Mouse (Mus musculus): ENCODE data around the gene Rftn1.

The Rftn1 gene

GRCm38 (mm10) chr17:50201828-50202445 lies 11.5 kb upstream of the Rftn1 start:
- no peak for DNase-seq (ENCODE audit: low spot score in 2 of 2)

- DNase-seq (ENCODE audit: low spot score in 2 of 2): no peak
These were observed 8.8 kb upstream of the Rftn1 start for GRCm38 (mm10) chr17:50199075-50199850.

- no peak for DNase-seq (ENCODE audit: low spot score in 2 of 2)
These were observed 7.1 kb upstream of the Rftn1 start for GRCm38 (mm10) chr17:50197572-50197971.

- no peak for DNase-seq (ENCODE audit: low spot score in 2 of 2)
These were observed 5.7 kb upstream of the Rftn1 start for GRCm38 (mm10) chr17:50196005-50196672.

GRCm38 (mm10) chr17:50195399-50195798 lies 4.9 kb upstream of the Rftn1 start:
- DNase-seq (ENCODE audit: low spot score in 2 of 2): no peak

- DNase-seq (ENCODE audit: low spot score in 2 of 2): no peak
These were observed 4.1 kb upstream of the Rftn1 start for GRCm38 (mm10) chr17:50194541-50194940.

- DNase-seq (ENCODE audit: low spot score in 2 of 2): no peak
These were observed 3.2 kb upstream of the Rftn1 start for GRCm38 (mm10) chr17:50193653-50194052.

- no peak for DNase-seq (ENCODE audit: low spot score in 2 of 2)
These were observed 2.0 kb upstream of the Rftn1 start for GRCm38 (mm10) chr17:50192376-50192940.

GRCm38 (mm10) chr17:50191318-50191957 lies 964 bp upstream of the Rftn1 start:
- DNase-seq (ENCODE audit: low spot score in 2 of 2): no peak

GRCm38 (mm10) chr17:50189381-50190012 lies 977 bp downstream of the Rftn1 start:
- peak; percentile 53 to 76 for DNase-seq (ENCODE audit: low spot score in 2 of 2)

GRCm38 (mm10) chr17:50188662-50189345 lies 1.7 kb downstream of the Rftn1 start:
- DNase-seq (ENCODE audit: low spot score in 2 of 2): no peak

- no peak for DNase-seq (ENCODE audit: low spot score in 2 of 2)
These were observed 4.9 kb downstream of the Rftn1 start for GRCm38 (mm10) chr17:50185616-50186015.

- DNase-seq (ENCODE audit: low spot score in 2 of 2): no peak
These were observed 5.4 kb downstream of the Rftn1 start for GRCm38 (mm10) chr17:50185083-50185482.

- no peak for DNase-seq (ENCODE audit: low spot score in 2 of 2)
These were observed 6.0 kb downstream of the Rftn1 start for GRCm38 (mm10) chr17:50184217-50185038.

GRCm38 (mm10) chr17:50183300-50183699 lies 7.2 kb downstream of the Rftn1 start:
- no peak for DNase-seq (ENCODE audit: low spot score in 2 of 2)

GRCm38 (mm10) chr17:50182542-50182951 lies 7.9 kb downstream of the Rftn1 start:
- DNase-seq (ENCODE audit: low spot score in 2 of 2): no peak

- no peak for DNase-seq (ENCODE audit: low spot score in 2 of 2)
These were observed 9.4 kb downstream of the Rftn1 start for GRCm38 (mm10) chr17:50180899-50181570.

- DNase-seq (ENCODE audit: low spot score in 2 of 2): no peak
These were observed 16.7 kb downstream of the Rftn1 start for GRCm38 (mm10) chr17:50173776-50174175.

- DNase-seq (ENCODE audit: low spot score in 2 of 2): no peak
These were observed 17.1 kb downstream of the Rftn1 start for GRCm38 (mm10) chr17:50173368-50173767.

Data from spleen, postnatal 14 days (tissue).